Mouse (Mus musculus): Measurements from ENCODE around the gene Furin. TPM values are rescaled to one million over a fixed set of nuclear protein-coding genes. Genes with fewer than 3 reads are reported as not detected.
A peak's percentile ranks its signal among the peaks of the same experiment; 100 is the strongest.

The Furin gene
- total and polyA plus RNA-seq, 2 experiments = 26.5 to 152 TPM

DNA sequence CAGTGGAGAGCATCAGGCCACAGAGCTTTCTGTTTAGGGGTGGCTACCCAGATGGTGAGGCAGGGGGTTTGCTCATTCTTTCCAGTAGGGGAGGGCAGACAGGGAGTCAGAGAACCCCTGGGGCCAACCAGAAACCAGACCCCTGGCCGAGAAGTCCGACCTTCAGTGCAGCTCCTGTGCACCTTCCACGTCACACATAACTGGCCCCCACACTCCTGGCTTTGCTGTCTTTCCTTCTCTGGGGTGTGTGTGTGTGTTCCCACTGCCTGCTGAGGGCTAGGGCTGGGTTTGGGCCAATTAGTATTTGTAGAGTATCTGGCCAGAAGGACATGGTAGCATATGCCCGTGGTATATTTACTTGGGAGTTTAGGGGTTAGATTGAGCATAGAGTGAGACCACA is 45.1 kb upstream of the Furin start:
- 75% methylated on average over 4 of the region's 4 CpGs for WGBS
- Histone ChIP-seq H3K79me2 (ENCODE audit: control insufficient read depth, insufficient read depth, low read length) (no peaks in the 10 kb centered on the region), H3K27ac (replicated peaks; ENCODE audit: insufficient read depth, low read depth, low read length) (peak overlapping the region; percentile 96), H3K36me3 (ENCODE audit: control insufficient read depth, insufficient read depth, low read length) (no peaks in the 10 kb centered on the region), H3K4me3 (ENCODE audit: insufficient read depth, low read depth, low read length) (no peak overlapping the region), H3K27me3 (ENCODE audit: control insufficient read depth, insufficient read depth, low read length) (no peaks in the 10 kb centered on the region), H3K4me1 (ENCODE audit: control insufficient read depth, insufficient read depth, low read length) (peaks cover 27% of the 10 kb centered on the region), H3K9ac (ENCODE audit: low read depth, low read length) (no peak overlapping the region)
- DNase-seq (ENCODE audit: extremely low read depth, low read depth, low spot score) = no peak
- TF ChIP-seq POLR2A (IDR thresholded peaks at IDR 0.05; ENCODE audit: extremely low read depth, insufficient read depth, low read length) (no peak), CTCF (IDR thresholded peaks at IDR 0.05; ENCODE audit: low read depth, low read length) (no peak)

DNA sequence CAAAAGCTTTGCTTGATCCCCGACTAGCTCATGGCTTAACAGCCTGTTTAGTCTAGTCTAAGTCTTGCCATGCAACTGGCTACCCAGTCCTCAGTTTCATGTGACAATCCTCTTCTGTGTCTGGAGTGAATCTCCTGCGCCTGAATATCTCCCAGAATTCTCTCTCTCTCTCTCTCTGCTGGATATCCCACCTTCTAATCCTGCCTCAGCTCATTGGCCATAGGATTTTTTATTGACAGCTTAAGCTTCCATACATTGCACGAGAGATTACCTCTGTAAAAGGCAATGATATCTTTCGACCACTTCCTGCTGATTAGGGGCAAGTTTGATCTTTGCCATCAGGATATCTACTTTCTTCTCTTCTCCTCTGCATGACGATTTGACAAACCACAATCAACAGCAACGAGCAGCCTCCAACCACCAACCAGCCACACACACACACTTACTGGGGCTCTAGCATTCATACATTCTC is 44.4 kb upstream of the Furin start:
- 85% methylated on average over 6 of the region's 6 CpGs for WGBS
- peaks cover 31% of the 10 kb centered on the region for H3K4me1 ChIP-seq (ENCODE audit: control insufficient read depth, insufficient read depth, low read length)
- no peak overlapping the region for H3K4me3 ChIP-seq (ENCODE audit: insufficient read depth, low read depth, low read length)
- H3K36me3 ChIP-seq (ENCODE audit: control insufficient read depth, insufficient read depth, low read length) = no peaks in the 10 kb centered on the region
- H3K27me3 ChIP-seq (ENCODE audit: control insufficient read depth, insufficient read depth, low read length) = no peaks in the 10 kb centered on the region
- no peak overlapping the region for H3K9ac ChIP-seq (ENCODE audit: low read depth, low read length)
- no peak for DNase-seq (ENCODE audit: extremely low read depth, low read depth, low spot score)
- no peaks in the 10 kb centered on the region for H3K79me2 ChIP-seq (ENCODE audit: control insufficient read depth, insufficient read depth, low read length)
- TF ChIP-seq POLR2A (IDR thresholded peaks at IDR 0.05; ENCODE audit: extremely low read depth, insufficient read depth, low read length) (no peak), CTCF (IDR thresholded peaks at IDR 0.05; ENCODE audit: low read depth, low read length) (no peak)
- no peak overlapping the region for H3K27ac ChIP-seq (replicated peaks; ENCODE audit: insufficient read depth, low read depth, low read length)

DNA sequence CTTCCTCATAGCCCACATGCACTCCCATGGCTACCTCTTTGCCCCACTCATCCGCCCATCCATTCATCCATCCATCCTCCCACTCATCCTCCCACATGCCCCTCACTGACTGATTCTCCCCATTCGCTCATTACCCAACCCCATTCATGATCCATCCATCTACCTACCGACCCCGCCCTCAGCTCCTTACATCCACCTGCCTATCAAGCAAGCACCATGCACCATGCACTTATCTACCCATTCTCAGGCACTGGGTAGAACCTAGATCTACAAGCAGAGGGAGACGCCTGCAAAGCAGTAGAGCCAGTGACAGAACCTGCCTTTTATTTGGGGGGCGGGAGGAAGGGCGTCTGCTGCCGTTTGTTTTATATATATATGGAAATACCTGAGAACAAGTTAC is 42.1 kb upstream of the Furin start:
- Histone ChIP-seq H3K4me3 (ENCODE audit: insufficient read depth, low read depth, low read length) (no peak overlapping the region), H3K9ac (ENCODE audit: low read depth, low read length) (no peak overlapping the region), H3K36me3 (ENCODE audit: control insufficient read depth, insufficient read depth, low read length) (no peaks in the 10 kb centered on the region), H3K4me1 (ENCODE audit: control insufficient read depth, insufficient read depth, low read length) (peaks cover 26% of the 10 kb centered on the region), H3K79me2 (ENCODE audit: control insufficient read depth, insufficient read depth, low read length) (no peaks in the 10 kb centered on the region), H3K27me3 (ENCODE audit: control insufficient read depth, insufficient read depth, low read length) (no peaks in the 10 kb centered on the region), H3K27ac (replicated peaks; ENCODE audit: insufficient read depth, low read depth, low read length) (peak overlapping the region; percentile 82)
- DNase-seq (ENCODE audit: extremely low read depth, low read depth, low spot score) = no peak
- TF ChIP-seq CTCF (IDR thresholded peaks at IDR 0.05; ENCODE audit: low read depth, low read length) (no peak), POLR2A (IDR thresholded peaks at IDR 0.05; ENCODE audit: extremely low read depth, insufficient read depth, low read length) (no peak)
- 98% methylated on average over 8 of the region's 8 CpGs for WGBS

DNA sequence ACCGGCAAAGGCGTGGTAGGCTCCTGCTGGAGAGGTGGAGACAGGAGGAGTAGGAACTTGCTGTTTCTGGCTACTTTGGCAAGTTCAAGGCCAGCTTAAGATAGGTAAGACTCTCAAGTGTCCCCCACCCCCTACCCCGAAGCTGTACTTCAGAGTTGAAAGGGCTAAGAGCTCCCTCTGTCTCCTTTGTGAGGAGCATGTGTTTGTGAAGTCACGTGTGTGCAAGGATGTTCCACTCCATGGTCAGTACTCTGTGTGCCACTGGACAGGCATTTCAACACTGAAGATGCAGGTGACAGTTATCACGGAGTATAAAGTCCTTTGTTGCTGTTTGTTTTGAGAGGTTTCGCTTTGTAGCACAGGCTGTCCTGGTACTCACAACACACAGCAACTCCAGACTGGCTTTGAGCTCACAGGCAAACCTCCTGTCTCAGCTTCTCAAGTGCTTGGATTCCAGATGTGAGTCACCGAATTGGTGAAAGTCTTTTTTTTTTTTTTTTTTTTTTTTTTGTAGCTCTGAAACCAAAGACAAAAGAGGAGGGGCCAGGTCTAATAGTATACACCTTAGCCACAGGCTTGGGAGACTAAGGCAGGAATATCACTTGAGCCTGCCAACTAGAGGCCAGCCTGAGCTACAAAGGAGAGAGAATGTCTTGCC is 41.1 kb upstream of the Furin start:
- Histone ChIP-seq H3K27me3 (ENCODE audit: control insufficient read depth, insufficient read depth, low read length) (no peaks in the 10 kb centered on the region), H3K4me3 (ENCODE audit: insufficient read depth, low read depth, low read length) (no peak overlapping the region), H3K9ac (ENCODE audit: low read depth, low read length) (0 out of 2 replicates have a peak overlapping the region, but pooled peaks have one; percentile 3), H3K4me1 (ENCODE audit: control insufficient read depth, insufficient read depth, low read length) (peaks cover 22% of the 10 kb centered on the region), H3K27ac (replicated peaks; ENCODE audit: insufficient read depth, low read depth, low read length) (peak overlapping the region; percentile 82), H3K36me3 (ENCODE audit: control insufficient read depth, insufficient read depth, low read length) (no peaks in the 10 kb centered on the region), H3K79me2 (ENCODE audit: control insufficient read depth, insufficient read depth, low read length) (no peaks in the 10 kb centered on the region)
- WGBS = 34% methylated on average over 7 of the region's 7 CpGs
- DNase-seq (ENCODE audit: extremely low read depth, low read depth, low spot score) = peak; percentile 100
- TF ChIP-seq CTCF (IDR thresholded peaks at IDR 0.05; ENCODE audit: low read depth, low read length) = no peak
- no peak for TF ChIP-seq POLR2A (IDR thresholded peaks at IDR 0.05; ENCODE audit: extremely low read depth, insufficient read depth, low read length)

DNA sequence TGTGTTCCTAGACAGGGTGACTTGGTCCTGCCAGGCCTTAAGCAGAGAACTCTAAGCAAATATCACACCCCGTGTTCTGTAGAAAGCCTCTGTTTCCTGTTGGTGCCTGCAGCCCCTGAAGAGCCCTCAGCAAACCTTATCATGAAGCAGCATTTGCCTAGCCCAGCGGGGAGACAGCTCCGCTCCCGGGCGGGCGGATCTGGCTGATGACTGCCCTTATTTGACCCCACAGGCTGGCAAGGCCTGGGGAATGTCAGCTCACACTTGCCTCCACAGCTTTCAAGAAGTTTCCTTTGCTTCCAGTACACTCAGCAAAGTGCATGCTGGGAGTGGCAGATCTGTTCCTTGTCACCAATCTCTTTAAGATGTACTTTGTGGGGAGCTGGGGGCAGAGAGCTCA is 40.3 kb upstream of the Furin start:
- Histone ChIP-seq H3K36me3 (ENCODE audit: control insufficient read depth, insufficient read depth, low read length) (no peaks in the 10 kb centered on the region), H3K79me2 (ENCODE audit: control insufficient read depth, insufficient read depth, low read length) (no peaks in the 10 kb centered on the region), H3K27ac (replicated peaks; ENCODE audit: insufficient read depth, low read depth, low read length) (peak overlapping the region; percentile 64), H3K9ac (ENCODE audit: low read depth, low read length) (no peak overlapping the region), H3K4me3 (ENCODE audit: insufficient read depth, low read depth, low read length) (no peak overlapping the region), H3K27me3 (ENCODE audit: control insufficient read depth, insufficient read depth, low read length) (no peaks in the 10 kb centered on the region), H3K4me1 (ENCODE audit: control insufficient read depth, insufficient read depth, low read length) (peaks cover 17% of the 10 kb centered on the region)
- TF ChIP-seq CTCF (IDR thresholded peaks at IDR 0.05; ENCODE audit: low read depth, low read length) = no peak
- 51% methylated on average over 6 of the region's 6 CpGs for WGBS
- DNase-seq (ENCODE audit: extremely low read depth, low read depth, low spot score) = peak; percentile 44

All from liver, adult 2 months (tissue).